Mouse (Mus musculus) heart, adult 2 months (tissue): ENCODE results near the gene Fkbp5.

Source experiments
- CTCF ChIP-seq: fragments of 200-600 bp; IDR thresholded peaks from 2 replicates; pipeline ENCODE4 v1.8.1; 2022; ENCODE audit warnings: antibody characterized with exemption, mild to moderate bottlenecking, moderate library complexity
- EP300 ChIP-seq: fragments of 200-500 bp; IDR thresholded peaks from 2 replicates; pipeline ENCODE4 v1.6.1; 2011; ENCODE audit warnings: low read depth, low read length, control low read depth; ENCODE audit not compliant: insufficient read depth

DNA sequence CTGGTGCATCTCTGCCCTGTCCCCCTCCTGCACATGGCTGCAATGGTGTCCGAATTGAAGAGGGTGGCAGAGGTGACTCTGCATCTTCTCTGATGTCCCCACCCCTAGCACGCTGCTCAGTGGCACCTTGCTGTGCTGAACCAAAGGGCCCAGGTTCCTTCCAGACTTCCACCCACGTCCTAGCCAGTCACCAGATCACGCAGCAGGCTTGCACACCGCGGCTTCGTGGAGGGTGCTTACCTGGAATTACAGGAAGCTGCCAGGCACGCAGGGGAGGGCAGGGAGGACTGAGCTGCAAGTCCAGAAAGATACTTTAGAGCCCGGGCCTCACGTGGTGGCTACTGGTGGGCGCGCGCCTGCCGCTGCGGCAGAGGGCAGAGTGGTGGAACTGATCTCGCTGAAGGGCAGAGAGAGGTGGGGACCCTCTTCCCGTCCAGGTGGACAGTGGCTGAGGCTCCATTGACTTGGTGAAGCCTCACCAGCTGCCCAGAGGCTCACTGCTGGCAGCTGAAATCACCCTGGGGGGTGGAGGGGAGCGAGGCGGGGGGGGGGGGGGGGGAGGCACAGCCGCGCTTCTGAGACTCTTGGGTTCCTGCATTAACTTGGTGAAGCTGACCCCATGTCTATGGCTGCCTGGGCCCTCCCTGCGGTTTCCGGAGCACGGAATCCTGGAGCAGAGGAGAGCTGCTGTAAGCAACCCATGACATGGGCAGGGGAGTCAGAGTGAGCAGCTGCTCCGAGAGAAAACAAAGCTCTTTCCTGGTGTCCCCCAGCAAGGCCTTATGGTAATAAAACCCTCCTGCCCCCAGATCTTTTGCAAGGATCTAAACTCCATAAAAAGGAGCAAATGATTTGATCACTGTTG is 125.5 kb downstream of the Fkbp5 start:
- no peak for TF ChIP-seq CTCF
- TF ChIP-seq EP300, result no peak
